Mouse (Mus musculus) lung, embryonic 15.5 days (tissue): ENCODE measurements around the gene March11. TPM values are rescaled to one million over a fixed set of nuclear protein-coding genes. Genes with fewer than 3 reads are reported as not detected.

Experiments used
- ATAC-seq: fragments of 200-750 bp; cut with Nextera tagmentation; 2 replicates; pipeline ENCODE4 v1.8.0; 2017; ENCODE audit warnings: moderate number of reproducible peaks, borderline replicate concordance; ENCODE audit not compliant: low FRiP score, low TSS enrichment; ENCODE audit errors: extremely low read depth
- H3K27ac ChIP-seq: fragments of 300-500 bp; sonication (generic); 2 replicates; pipeline ENCODE4 v1.5.1; 2015; ENCODE audit warnings: moderate library complexity, mild to moderate bottlenecking, inconsistent platforms
- H3K27me3 ChIP-seq: fragments of 300-500 bp; sonication (generic); 2 replicates; pipeline ENCODE4 v1.6.1; 2015; ENCODE audit warnings: inconsistent platforms
- H3K36me3 ChIP-seq: fragments of 300-500 bp; sonication (generic); 2 replicates; pipeline ENCODE4 v1.6.1; 2015; ENCODE audit warnings: inconsistent platforms
- H3K4me1 ChIP-seq: fragments of 300-500 bp; sonication (generic); 2 replicates; pipeline ENCODE4 v1.6.1; 2015; ENCODE audit warnings: inconsistent platforms
- H3K4me2 ChIP-seq: fragments of 300-500 bp; sonication (generic); 2 replicates; pipeline ENCODE4 v1.6.1; 2015; ENCODE audit warnings: inconsistent platforms, mild to moderate bottlenecking, moderate library complexity
- H3K4me3 ChIP-seq: fragments of 300-500 bp; sonication (generic); 2 replicates; pipeline ENCODE4 v1.5.1; 2015; ENCODE audit warnings: mild to moderate bottlenecking, inconsistent platforms
- H3K9ac ChIP-seq: fragments of 300-500 bp; sonication (generic); 2 replicates; pipeline ENCODE4 v1.6.1; 2015; ENCODE audit warnings: inconsistent platforms
- H3K9me3 ChIP-seq: fragments of 300-500 bp; sonication (generic); 2 replicates; pipeline ENCODE4 v1.6.1; 2016; ENCODE audit warnings: inconsistent platforms
- WGBS: fragments of 180-500 bp; shearing (Covaris S2); methylation state at CpG from one replicate; pipeline ENCODE4 v1.1.7; 2015; 5-methylcytosine and 5-hydroxymethylcytosine counted together
- polyA plus RNA-seq: library from polyadenylated mRNA; unstranded; fragments of >200 nt; fragmentation: Nextera tagmentation; extraction: Ambion mirVana; gene quantifications from 2 replicates; pipeline ENCODE4 v1.2.1, GENCODE M21; 2015

Gene March11
- polyA plus RNA-seq, 1 experiment from 2014 or later: 0.16 TPM

- no peak overlapping the region for H3K4me2 ChIP-seq
- ATAC-seq: no peak
- H3K36me3 ChIP-seq: no peaks in the 10 kb centered on the region
- H3K4me3 ChIP-seq: no peak overlapping the region
- H3K27me3 ChIP-seq: no peaks in the 10 kb centered on the region
- 81% methylated on average over 3 of the region's 3 CpGs for WGBS
- H3K27ac ChIP-seq: no peak overlapping the region
- no peaks in the 10 kb centered on the region for H3K4me1 ChIP-seq
- no peaks in the 10 kb centered on the region for H3K9me3 ChIP-seq
- no peak overlapping the region for H3K9ac ChIP-seq
Observed at GRCm38 (mm10) chr15:26374946-26375345, 66.1 kb downstream of the March11 start.

GRCm38 (mm10) chr15:26377355-26377754 lies 68.5 kb downstream of the March11 start:
- no peak overlapping the region for H3K27ac ChIP-seq
- no peak overlapping the region for H3K9ac ChIP-seq
- no peak for ATAC-seq
- H3K4me3 ChIP-seq: no peak overlapping the region
- no peaks in the 10 kb centered on the region for H3K9me3 ChIP-seq
- no peaks in the 10 kb centered on the region for H3K27me3 ChIP-seq
- no peaks in the 10 kb centered on the region for H3K36me3 ChIP-seq
- H3K4me2 ChIP-seq: no peak overlapping the region
- 43% methylated on average over 2 of the region's 2 CpGs for WGBS
- no peaks in the 10 kb centered on the region for H3K4me1 ChIP-seq

- WGBS: 77% methylated on average over 4 of the region's 4 CpGs
- H3K4me2 ChIP-seq: no peak overlapping the region
- H3K27ac ChIP-seq: no peak overlapping the region
- H3K9me3 ChIP-seq: no peaks in the 10 kb centered on the region
- no peaks in the 10 kb centered on the region for H3K27me3 ChIP-seq
- H3K36me3 ChIP-seq: no peaks in the 10 kb centered on the region
- no peak overlapping the region for H3K9ac ChIP-seq
- no peak overlapping the region for H3K4me3 ChIP-seq
- H3K4me1 ChIP-seq: no peaks in the 10 kb centered on the region
- no peak for ATAC-seq
Observed at GRCm38 (mm10) chr15:26378879-26379278, 70.0 kb downstream of the March11 start.

GRCm38 (mm10) chr15:26379831-26380230 lies 71.0 kb downstream of the March11 start:
- Histone ChIP-seq H3K27me3 (no peaks in the 10 kb centered on the region), H3K4me2 (no peak overlapping the region), H3K9ac (no peak overlapping the region), H3K9me3 (no peaks in the 10 kb centered on the region), H3K4me1 (no peaks in the 10 kb centered on the region), H3K27ac (no peak overlapping the region), H3K4me3 (no peak overlapping the region), H3K36me3 (no peaks in the 10 kb centered on the region)
- WGBS: 52% methylated on average over 3 of the region's 3 CpGs
- no peak for ATAC-seq

GRCm38 (mm10) chr15:26380844-26381243 lies 72.0 kb downstream of the March11 start:
- Histone ChIP-seq H3K4me2 (no peak overlapping the region), H3K4me1 (no peaks in the 10 kb centered on the region), H3K9me3 (no peaks in the 10 kb centered on the region), H3K36me3 (no peaks in the 10 kb centered on the region), H3K4me3 (no peak overlapping the region), H3K27ac (no peak overlapping the region), H3K27me3 (no peaks in the 10 kb centered on the region), H3K9ac (no peak overlapping the region)
- 67% methylated on average over 1 of the region's 1 CpGs for WGBS
- ATAC-seq: no peak

GRCm38 (mm10) chr15:26390001-26390400 lies 81.2 kb downstream of the March11 start:
- no peaks in the 10 kb centered on the region for H3K36me3 ChIP-seq
- H3K4me1 ChIP-seq: no peaks in the 10 kb centered on the region
- WGBS: 66% methylated on average over 9 of the region's 9 CpGs

GRCm38 (mm10) chr15:26396556-26396955 lies 87.7 kb downstream of the March11 start:
- Histone ChIP-seq H3K27ac (no peak overlapping the region), H3K9ac (no peak overlapping the region), H3K4me1 (no peaks in the 10 kb centered on the region), H3K36me3 (no peaks in the 10 kb centered on the region), H3K4me3 (no peak overlapping the region), H3K4me2 (no peak overlapping the region), H3K27me3 (no peaks in the 10 kb centered on the region), H3K9me3 (no peaks in the 10 kb centered on the region)
- WGBS: 70% methylated on average over 2 of the region's 2 CpGs
- ATAC-seq: no peak

More at GRCm38 (mm10) chr15:26390001-26390400, 81.2 kb downstream of the March11 start:
- no peak for ATAC-seq
- H3K4me3 ChIP-seq: no peak overlapping the region
- H3K9me3 ChIP-seq: no peaks in the 10 kb centered on the region
- no peaks in the 10 kb centered on the region for H3K27me3 ChIP-seq
- no peak overlapping the region for H3K9ac ChIP-seq
- H3K27ac ChIP-seq: no peak overlapping the region
- no peak overlapping the region for H3K4me2 ChIP-seq

GRCm38 (mm10) chr15:26425284-26425683 lies 116.4 kb downstream of the March11 start:
- 78% methylated on average over 3 of the region's 3 CpGs for WGBS
- Histone ChIP-seq H3K4me3 (no peak overlapping the region), H3K27me3 (no peaks in the 10 kb centered on the region), H3K9me3 (no peaks in the 10 kb centered on the region), H3K4me2 (no peak overlapping the region), H3K9ac (no peak overlapping the region), H3K36me3 (no peaks in the 10 kb centered on the region), H3K4me1 (peaks cover 2% of the 10 kb centered on the region; the same call in 1 of the 2 replicates), H3K27ac (no peak overlapping the region)
- no peak for ATAC-seq

- ATAC-seq: peak; percentile 96
- H3K4me3 ChIP-seq: no peak overlapping the region
Observed at GRCm38 (mm10) chr15:26426231-26426630, 117.4 kb downstream of the March11 start.

GRCm38 (mm10) chr15:26430565-26430964 lies 121.7 kb downstream of the March11 start:
- ATAC-seq: no peak
- no peak overlapping the region for H3K4me2 ChIP-seq
- H3K27ac ChIP-seq: no peak overlapping the region
- WGBS: 71% methylated on average over 2 of the region's 2 CpGs
- H3K9me3 ChIP-seq: no peaks in the 10 kb centered on the region
- H3K4me3 ChIP-seq: no peak overlapping the region
- H3K9ac ChIP-seq: no peak overlapping the region
- H3K36me3 ChIP-seq: no peaks in the 10 kb centered on the region
- no peaks in the 10 kb centered on the region for H3K27me3 ChIP-seq
- peaks cover 3% of the 10 kb centered on the region; the same call in 1 of the 2 replicates for H3K4me1 ChIP-seq

More at GRCm38 (mm10) chr15:26426231-26426630, 117.4 kb downstream of the March11 start:
- Histone ChIP-seq H3K36me3 (no peaks in the 10 kb centered on the region), H3K9ac (no peak overlapping the region), H3K27ac (0 out of 2 replicates have a peak overlapping the region, but pooled peaks have one; percentile 15), H3K4me1 (peaks cover 2% of the 10 kb centered on the region; the same call in 1 of the 2 replicates), H3K27me3 (no peaks in the 10 kb centered on the region), H3K4me2 (no peak overlapping the region), H3K9me3 (no peaks in the 10 kb centered on the region)

GRCm38 (mm10) chr15:26432676-26433075 lies 123.8 kb downstream of the March11 start:
- Histone ChIP-seq H3K4me2 (no peak overlapping the region), H3K9ac (no peak overlapping the region), H3K9me3 (no peaks in the 10 kb centered on the region), H3K27me3 (no peaks in the 10 kb centered on the region), H3K36me3 (no peaks in the 10 kb centered on the region), H3K27ac (no peak overlapping the region), H3K4me3 (no peak overlapping the region), H3K4me1 (peaks cover 7% of the 10 kb centered on the region; the same call in 1 of the 2 replicates)
- no peak for ATAC-seq
- 59% methylated on average over 2 of the region's 2 CpGs for WGBS

- ATAC-seq: peak; percentile 57; the same call in 1 of the 2 replicates
- Histone ChIP-seq H3K4me2 (no peak overlapping the region), H3K9ac (no peak overlapping the region), H3K27me3 (no peaks in the 10 kb centered on the region), H3K9me3 (no peaks in the 10 kb centered on the region), H3K4me3 (no peak overlapping the region), H3K4me1 (peaks cover 7% of the 10 kb centered on the region; the same call in 1 of the 2 replicates), H3K36me3 (no peaks in the 10 kb centered on the region), H3K27ac (no peak overlapping the region)
- WGBS: 47% methylated on average over 7 of the region's 7 CpGs
Observed at GRCm38 (mm10) chr15:26435725-26436124, 126.9 kb downstream of the March11 start.

- no peaks in the 10 kb centered on the region for H3K36me3 ChIP-seq
- H3K9ac ChIP-seq: no peak overlapping the region
- no peak overlapping the region for H3K27ac ChIP-seq
- H3K27me3 ChIP-seq: no peaks in the 10 kb centered on the region
- no peaks in the 10 kb centered on the region for H3K9me3 ChIP-seq
- H3K4me2 ChIP-seq: no peak overlapping the region
- H3K4me1 ChIP-seq: peaks cover 7% of the 10 kb centered on the region; the same call in 1 of the 2 replicates
- WGBS: 44% methylated on average over 2 of the region's 2 CpGs
- ATAC-seq: peak; percentile 59; the same call in 1 of the 2 replicates
- H3K4me3 ChIP-seq: no peak overlapping the region
Observed at GRCm38 (mm10) chr15:26437113-26437512, 128.3 kb downstream of the March11 start.
